Mouse (Mus musculus): ENCODE measurements at regions not wholly inside any gene's neighbourhood (a gene's known extent, or its start where the extent isn't known, plus 50 kb on each side); places are given as distances from the start of the nearest gene placed in this dataset.

GRCm38 (mm10) chr8:103884873-103885780 lies 216.3 kb upstream of the Cdh5 start:
- no peak for DNase-seq (ENCODE audit: low spot score)

- DNase-seq (ENCODE audit: low spot score): no peak
Observed at GRCm38 (mm10) chr8:103894589-103894988, 206.8 kb upstream of the Cdh5 start.

DNA sequence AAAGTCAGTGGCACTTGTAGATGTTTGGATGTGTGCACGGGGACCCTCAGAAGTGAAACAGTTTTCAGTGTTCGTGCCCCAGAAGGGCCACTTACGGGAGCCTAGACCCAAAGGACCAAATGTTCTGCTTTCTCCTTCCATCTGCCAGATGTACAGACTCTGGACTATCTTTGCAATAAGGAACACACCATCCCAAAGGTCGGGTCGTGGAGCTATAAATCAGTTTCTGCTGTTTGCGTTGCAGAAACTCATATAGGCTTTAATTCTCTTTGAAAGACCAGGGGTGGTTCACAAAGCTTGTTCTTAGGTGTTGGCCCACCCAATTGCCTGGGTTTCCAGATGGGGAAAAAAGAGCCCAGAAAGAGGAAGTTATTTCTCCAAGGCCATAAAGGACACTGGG lies 206.3 kb upstream of the Cdh5 start:
- no peak for DNase-seq (ENCODE audit: low spot score)

- DNase-seq (ENCODE audit: low spot score): no peak
Observed at GRCm38 (mm10) chr8:103897463-103897862, 204.0 kb upstream of the Cdh5 start.

DNA sequence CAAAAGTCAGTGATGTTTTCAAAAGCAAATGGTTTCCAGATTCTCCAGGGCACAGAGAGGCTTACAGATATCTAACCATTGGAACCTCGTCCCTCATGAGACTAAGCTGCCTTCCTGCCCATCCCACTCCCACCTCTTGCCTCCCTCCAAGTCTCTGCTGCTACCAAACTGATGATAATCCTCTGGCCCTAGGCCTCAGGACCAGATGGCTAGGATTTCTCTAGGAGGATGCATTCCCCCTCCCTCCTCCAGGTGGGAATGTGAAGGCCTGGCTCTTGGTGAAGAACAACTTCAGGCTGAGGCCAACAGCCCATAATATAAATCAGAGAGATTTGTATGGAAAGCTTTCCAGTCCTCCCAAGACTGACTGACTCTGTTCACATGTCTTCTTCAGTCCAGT lies 198.9 kb upstream of the Cdh5 start:
- DNase-seq (ENCODE audit: low spot score): no peak

DNA sequence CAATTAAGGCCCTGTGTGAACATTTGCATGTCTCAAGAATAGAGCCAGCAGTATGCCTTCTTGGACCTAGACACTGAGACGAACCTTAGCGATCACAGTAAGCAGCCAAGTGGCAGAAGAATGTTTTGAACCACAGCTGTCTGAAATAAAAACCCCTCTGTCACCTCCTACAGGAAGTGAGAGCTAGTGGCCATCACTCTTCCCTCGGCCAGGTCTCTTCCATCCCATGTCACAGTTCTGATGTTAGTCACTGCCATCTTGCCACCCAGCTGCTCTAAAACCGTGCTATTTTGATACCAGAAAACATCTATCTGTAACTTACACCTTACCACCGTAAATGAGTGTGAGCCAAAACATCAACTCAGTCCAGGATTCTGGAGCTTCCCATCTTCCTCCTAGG lies 197.8 kb upstream of the Cdh5 start:
- DNase-seq (ENCODE audit: low spot score): no peak

- DNase-seq (ENCODE audit: low spot score): no peak
Observed at GRCm38 (mm10) chr8:103907662-103908061, 193.8 kb upstream of the Cdh5 start.

- DNase-seq (ENCODE audit: low spot score): no peak
Observed at GRCm38 (mm10) chr8:103911287-103912015, 190.0 kb upstream of the Cdh5 start.

- no peak for DNase-seq (ENCODE audit: low spot score)
Observed at GRCm38 (mm10) chr8:103912983-103913926, 188.2 kb upstream of the Cdh5 start.

DNA sequence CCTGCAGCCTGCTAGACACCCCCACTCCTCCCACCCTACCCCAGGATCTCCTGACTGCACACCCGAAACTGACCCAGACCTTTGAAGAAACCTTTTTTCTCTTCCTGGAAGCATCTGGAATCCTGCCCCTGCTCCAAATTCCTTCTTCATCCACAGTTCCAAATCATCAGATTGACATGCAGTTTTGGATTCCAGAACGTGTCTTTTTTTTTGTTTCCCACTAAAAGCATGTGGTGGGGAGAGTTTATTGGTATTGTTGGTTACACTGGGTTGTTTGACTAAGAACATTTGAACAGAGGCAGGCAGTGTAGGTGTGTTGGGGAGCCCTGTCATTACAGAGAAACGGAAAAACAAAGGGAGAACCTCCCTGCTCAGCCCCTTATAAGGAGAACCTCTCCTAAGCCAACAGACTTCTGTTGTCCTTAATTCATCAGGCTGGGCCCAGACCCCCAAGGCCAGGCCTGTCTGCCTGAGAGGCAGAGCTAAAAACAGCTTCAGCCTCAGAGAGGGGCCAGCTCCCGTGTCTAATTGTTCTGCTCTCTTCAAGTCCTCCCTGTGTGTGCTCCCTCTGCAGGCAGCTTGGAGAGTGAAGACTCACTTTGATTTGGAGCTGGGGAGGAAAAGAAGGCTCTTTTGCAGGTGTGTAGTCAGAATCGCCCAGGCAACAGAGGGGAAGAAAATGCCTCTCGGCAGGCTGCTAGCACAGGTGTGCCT lies 187.3 kb upstream of the Cdh5 start:
- peak; percentile 12 for DNase-seq (ENCODE audit: low spot score)

- DNase-seq (ENCODE audit: low spot score): no peak
Observed at GRCm38 (mm10) chr8:103919324-103919723, 182.1 kb upstream of the Cdh5 start.

DNA sequence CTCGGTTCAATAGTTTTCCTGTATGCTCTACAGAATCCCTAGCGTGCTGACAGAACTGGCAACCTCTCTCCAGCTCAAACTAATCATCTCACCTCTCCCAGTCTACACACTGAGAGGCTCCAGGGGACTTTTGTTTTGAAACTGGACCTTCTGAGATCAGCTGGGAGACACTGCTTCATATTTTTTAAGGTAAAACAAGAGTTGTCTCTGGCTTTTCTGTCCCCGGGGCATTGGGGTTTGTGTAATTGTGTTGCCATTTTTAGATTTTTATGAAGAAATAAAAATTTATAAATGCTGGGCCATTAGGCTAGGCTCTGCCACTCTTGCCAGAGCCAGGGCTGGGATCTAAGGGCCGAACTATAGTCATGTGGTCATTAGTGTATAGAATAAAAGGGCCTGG lies 179.8 kb upstream of the Cdh5 start:
- no peak for DNase-seq (ENCODE audit: low spot score)

DNA sequence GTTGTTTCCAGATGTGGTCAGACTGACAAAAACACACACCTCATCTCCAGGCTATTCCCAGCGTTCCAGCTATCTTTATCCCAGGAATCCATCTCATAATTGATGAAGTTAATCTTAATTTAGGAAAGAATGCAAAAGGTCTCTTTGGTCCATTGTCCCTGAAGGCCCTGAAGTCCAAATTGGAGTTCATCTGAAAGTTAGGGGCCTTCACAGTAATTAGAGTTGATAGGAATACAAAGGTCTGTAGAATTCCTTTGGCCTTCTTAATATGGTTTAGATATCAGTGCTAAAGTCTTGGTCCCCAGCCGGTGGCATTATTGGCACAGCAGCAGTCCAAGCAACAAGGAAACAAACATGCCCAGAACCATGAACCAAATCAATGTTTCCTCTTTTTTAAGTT lies 178.7 kb upstream of the Cdh5 start:
- DNase-seq (ENCODE audit: low spot score): no peak

- no peak for DNase-seq (ENCODE audit: low spot score)
Observed at GRCm38 (mm10) chr8:103932681-103933080, 168.7 kb upstream of the Cdh5 start.

- DNase-seq (ENCODE audit: low spot score): no peak
Observed at GRCm38 (mm10) chr8:103936491-103936890, 164.9 kb upstream of the Cdh5 start.

DNA sequence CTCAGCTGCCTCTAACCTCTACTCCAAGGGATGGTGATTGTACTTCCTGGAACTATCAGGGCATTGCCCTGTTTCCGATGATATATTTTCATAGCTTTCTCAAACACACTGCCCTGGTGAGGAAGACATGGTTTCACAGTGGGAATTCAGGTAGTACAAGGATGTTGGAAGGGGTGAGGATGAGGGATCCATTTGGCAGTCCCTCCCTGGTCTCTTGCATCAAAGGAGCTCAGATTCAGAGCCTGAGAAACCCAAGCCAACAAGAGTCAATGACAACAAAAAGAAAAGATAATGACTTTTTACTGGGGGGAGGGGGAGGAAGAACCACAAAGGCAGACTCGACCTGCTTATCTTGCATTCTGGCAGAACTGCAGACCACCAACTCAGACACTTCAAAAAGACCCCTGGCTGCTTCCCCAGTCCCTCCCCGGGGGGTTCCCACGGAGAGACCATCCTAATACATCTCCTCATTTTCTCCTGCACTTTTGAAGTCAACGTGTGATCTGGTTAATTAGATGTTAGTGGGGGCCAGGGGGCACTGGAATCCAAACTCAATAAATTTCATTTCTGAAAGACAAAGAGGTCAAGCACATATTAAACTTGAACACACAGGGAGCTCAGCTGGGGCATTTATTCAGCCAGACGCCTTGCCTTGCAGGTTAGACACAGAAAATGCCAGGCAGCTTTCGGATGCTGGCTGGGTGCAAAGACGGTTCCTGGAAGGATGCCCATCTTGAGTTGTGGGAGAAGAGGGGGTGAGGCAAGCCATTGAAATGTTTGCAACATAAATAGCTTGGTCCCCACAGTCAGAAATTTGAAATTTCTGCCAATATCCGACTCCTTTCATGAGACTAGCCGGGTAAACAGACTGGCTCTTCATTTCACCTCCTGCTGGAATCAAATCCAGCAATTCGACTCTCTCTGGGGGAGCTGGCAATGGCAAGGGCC lies 162.9 kb upstream of the Cdh5 start:
- DNase-seq (ENCODE audit: low spot score): no peak

GRCm38 (mm10) chr8:103940958-103941532 lies 160.4 kb upstream of the Cdh5 start:
- DNase-seq (ENCODE audit: low spot score): no peak

DNA sequence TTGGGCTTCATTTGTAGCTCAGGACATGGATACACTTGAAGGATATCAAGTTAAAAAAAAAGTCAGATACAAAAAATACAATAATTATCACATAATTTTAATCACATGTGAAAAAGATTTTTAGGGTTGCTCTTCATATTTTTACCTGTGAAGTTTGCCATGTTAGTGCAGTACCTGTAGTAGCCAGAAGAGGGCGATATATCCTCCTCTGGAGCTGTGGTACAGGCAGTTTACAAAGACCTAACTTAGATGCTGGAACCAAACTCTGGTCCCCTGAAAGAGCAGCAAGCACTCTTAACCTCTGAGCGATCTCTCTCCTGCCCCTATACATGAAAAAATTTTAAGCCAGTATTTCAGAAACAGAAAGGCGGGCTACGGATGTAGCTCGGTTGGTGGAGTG lies 153.0 kb upstream of the Cdh5 start:
- no peak for DNase-seq (ENCODE audit: low spot score)

- DNase-seq (ENCODE audit: low spot score): no peak
Observed at GRCm38 (mm10) chr8:103950460-103950859, 151.0 kb upstream of the Cdh5 start.

DNA sequence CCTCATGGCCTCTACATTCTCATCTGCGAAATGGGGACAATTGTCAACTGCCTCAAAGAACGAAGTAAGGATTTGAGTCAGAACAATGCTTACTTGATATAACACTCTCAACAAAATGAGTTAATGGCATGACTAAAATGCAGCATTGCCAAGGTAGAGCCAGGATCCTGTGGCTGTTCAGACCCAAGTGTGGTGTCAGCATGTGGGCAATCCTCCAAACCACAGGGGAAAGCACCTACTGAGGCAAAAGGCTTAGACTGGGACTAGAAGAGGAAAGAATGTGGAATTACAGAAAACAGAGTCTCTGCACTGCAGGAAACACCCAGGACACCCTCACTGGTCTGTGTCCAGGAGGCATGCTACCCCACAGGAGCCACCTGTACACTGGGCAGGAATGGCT lies 147.8 kb upstream of the Cdh5 start:
- DNase-seq (ENCODE audit: low spot score): no peak

Measured in ovary, adult 18-20 months (tissue).